Mouse (Mus musculus) liver, embryonic 14.5 days (tissue): ENCODE results near the gene Pole4.

Experiments used
- CTCF ChIP-seq: IDR thresholded peaks from 2 replicates; pipeline ENCODE4 v1.5.1; 2016; ENCODE audit warnings: antibody characterized with exemption, low read depth, control low read depth
- EP300 ChIP-seq: IDR thresholded peaks from 2 replicates; pipeline ENCODE4 v1.6.1; 2016; ENCODE audit warnings: antibody characterized with exemption, low read depth

- TF ChIP-seq CTCF (no peak), EP300 (no peak)
These were observed 1.5 kb downstream of the Pole4 start for GRCm38 (mm10) chr6:82703710-82704109.
